Mouse (Mus musculus) MEL (cell line): ENCODE data around the gene Cd247.

Experiments
- BHLHE40 ChIP-seq: IDR thresholded peaks from 2 replicates; pipeline ENCODE4 v1.6.1; 2012; ENCODE audit warnings: low read depth, mild to moderate bottlenecking, inconsistent platforms, low read length, improper control_type of control experiment, borderline replicate concordance
- CTCF ChIP-seq, 3 experiments: IDR thresholded peaks in 2 of 3; conservative IDR thresholded peaks in 1 of 3; 2 replicates each; pipeline ENCODE4 v1.5.1; 2011 to 2012; ENCODE audit warnings: low read length in 3 of 3, low read depth in 2 of 3, mild to moderate bottlenecking in 2 of 3, improper control_type of control experiment in 1 of 3, inconsistent platforms in 1 of 3, mixed read lengths in 1 of 3, moderate library complexity in 1 of 3; ENCODE audit not compliant: control insufficient read depth in 1 of 3, insufficient read depth in 1 of 3, poor library complexity in 1 of 3, severe bottlenecking in 1 of 3
- E2F4 ChIP-seq: IDR thresholded peaks from 2 replicates; pipeline ENCODE4 v1.6.1; 2011; ENCODE audit warnings: low read depth, low read length, improper control_type of control experiment, borderline replicate concordance
- ELF1 ChIP-seq: IDR thresholded peaks from 2 replicates; pipeline ENCODE4 v1.6.1; 2014; ENCODE audit warnings: low read depth, mild to moderate bottlenecking, inconsistent platforms, low read length, improper control_type of control experiment, moderate library complexity
- EP300 ChIP-seq, 2 experiments: IDR thresholded peaks; 2 replicates each; pipeline ENCODE4 v1.6.1; 2011; ENCODE audit warnings: improper control_type of control experiment in 2 of 2, low read length in 2 of 2, low read depth in 1 of 2, mild to moderate bottlenecking in 1 of 2
- GATA1 ChIP-seq: IDR thresholded peaks from 2 replicates; pipeline ENCODE4 v1.6.1; 2011; ENCODE audit warnings: low read depth, low read length, improper control_type of control experiment
- MYC ChIP-seq: IDR thresholded peaks from 2 replicates; pipeline ENCODE4 v1.6.1; 2011; ENCODE audit warnings: low read depth, mild to moderate bottlenecking, low read length, improper control_type of control experiment, moderate library complexity
- POLR2A ChIP-seq, 2 experiments: IDR thresholded peaks; 2 replicates each; pipeline ENCODE4 v1.6.1; 2011 to 2012; ENCODE audit warnings: low read length in 2 of 2, mild to moderate bottlenecking in 2 of 2, control low read depth in 1 of 2, improper control_type of control experiment in 1 of 2, low read depth in 1 of 2, moderate library complexity in 1 of 2; ENCODE audit not compliant: control insufficient read depth in 1 of 2, insufficient read depth in 1 of 2, poor library complexity in 1 of 2

GRCm38 (mm10) chr1:165882146-165882900 lies 93.8 kb downstream of the Cd247 start:
- TF ChIP-seq CTCF (IDR thresholded peaks at IDR 0.05 in 2 of 3, conservative IDR thresholded peaks at IDR 0.05 in 1 of 3; ENCODE audit: control insufficient read depth in 1 of 3, insufficient read depth in 1 of 3, low read depth in 2 of 3, low read length in 3 of 3, poor library complexity in 1 of 3, severe bottlenecking in 1 of 3) (no peak), POLR2A (IDR thresholded peaks at IDR 0.05; ENCODE audit: control insufficient read depth in 1 of 2, insufficient read depth in 1 of 2, low read depth in 1 of 2, low read length in 2 of 2, poor library complexity in 1 of 2) (no peak), ELF1 (no peak), GATA1 (no peak), MYC (no peak), E2F4 (no peak), BHLHE40 (no peak), EP300 (IDR thresholded peaks at IDR 0.05; ENCODE audit: low read depth in 1 of 2, low read length in 2 of 2) (no peak)
